Mouse (Mus musculus) erythroblast, embryonic 14.5 days (primary cell): ENCODE measurements around the gene Gm49368. TPM values are rescaled to one million over a fixed set of nuclear protein-coding genes. Genes with fewer than 3 reads are reported as not detected.

Experiments used
- H3K27me3 ChIP-seq: 2 replicates; pipeline ENCODE4 v1.6.1; 2012; ENCODE audit warnings: inconsistent platforms; ENCODE audit not compliant: control insufficient read depth
- H3K36me3 ChIP-seq: 2 replicates; pipeline ENCODE4 v1.6.1; 2012; ENCODE audit warnings: mild to moderate bottlenecking, inconsistent platforms; ENCODE audit not compliant: control insufficient read depth
- H3K4me1 ChIP-seq: 2 replicates; pipeline ENCODE4 v1.6.1; 2012; ENCODE audit warnings: inconsistent platforms; ENCODE audit not compliant: control insufficient read depth
- H3K4me3 ChIP-seq: replicated peaks from 2 replicates; pipeline ENCODE3; 2012; ENCODE audit warnings: moderate library complexity, mild to moderate bottlenecking, inconsistent platforms
- H3K9me3 ChIP-seq: 2 replicates; pipeline ENCODE4 v1.6.1; 2012; ENCODE audit warnings: low read length, inconsistent platforms, mixed read lengths; ENCODE audit not compliant: control insufficient read depth
- GATA1 ChIP-seq: IDR thresholded peaks from 2 replicates; pipeline ENCODE4 v1.6.1; 2012; ENCODE audit warnings: low read length, inconsistent platforms, mixed read lengths
- TAL1 ChIP-seq: IDR thresholded peaks from 3 replicates; pipeline ENCODE4 v1.6.1; 2012; ENCODE audit warnings: low read length, inconsistent platforms, mixed read lengths
- polyA plus RNA-seq: library from polyadenylated mRNA; stranded (reverse); fragments of >175 nt; gene quantifications from 2 replicates; pipeline ENCODE4 v1.2.3, GENCODE M21; 2012

Gm49368 gene
- polyA plus RNA-seq, 1 experiment = not detected

DNA sequence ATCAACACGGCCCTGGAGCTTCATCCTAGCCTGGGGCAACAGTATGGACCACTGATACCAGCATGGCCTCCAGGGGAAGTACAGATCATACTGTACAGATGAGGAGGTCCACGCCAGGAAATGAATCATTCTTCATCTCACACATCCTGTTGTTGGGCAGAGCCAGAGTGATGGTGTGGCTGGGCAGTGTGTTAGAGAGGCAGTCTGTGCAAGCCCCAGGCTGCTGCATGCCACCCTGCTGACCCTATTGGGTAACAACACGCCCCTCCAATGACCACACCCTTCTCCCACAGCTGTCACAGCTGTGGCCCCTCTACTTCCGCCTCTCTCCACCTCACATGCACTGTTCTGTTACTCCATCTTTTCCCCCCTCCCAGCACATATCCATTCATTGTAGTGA is 11.7 kb upstream of the Gm49368 start:
- no peaks in the 10 kb centered on the region for H3K9me3 ChIP-seq
- TF ChIP-seq TAL1 = no peak
- H3K4me3 ChIP-seq = no peak overlapping the region
- H3K36me3 ChIP-seq = no peaks in the 10 kb centered on the region
- H3K27me3 ChIP-seq = no peaks in the 10 kb centered on the region
- peaks cover 7% of the 10 kb centered on the region for H3K4me1 ChIP-seq

- Histone ChIP-seq H3K4me1 (peaks cover 7% of the 10 kb centered on the region), H3K4me3 (no peak overlapping the region), H3K27me3 (no peaks in the 10 kb centered on the region), H3K9me3 (no peaks in the 10 kb centered on the region), H3K36me3 (no peaks in the 10 kb centered on the region)
- no peak for TF ChIP-seq GATA1
- no peak for TF ChIP-seq TAL1
Observed at GRCm38 (mm10) chr7:128053061-128053460, 9.4 kb upstream of the Gm49368 start.

DNA sequence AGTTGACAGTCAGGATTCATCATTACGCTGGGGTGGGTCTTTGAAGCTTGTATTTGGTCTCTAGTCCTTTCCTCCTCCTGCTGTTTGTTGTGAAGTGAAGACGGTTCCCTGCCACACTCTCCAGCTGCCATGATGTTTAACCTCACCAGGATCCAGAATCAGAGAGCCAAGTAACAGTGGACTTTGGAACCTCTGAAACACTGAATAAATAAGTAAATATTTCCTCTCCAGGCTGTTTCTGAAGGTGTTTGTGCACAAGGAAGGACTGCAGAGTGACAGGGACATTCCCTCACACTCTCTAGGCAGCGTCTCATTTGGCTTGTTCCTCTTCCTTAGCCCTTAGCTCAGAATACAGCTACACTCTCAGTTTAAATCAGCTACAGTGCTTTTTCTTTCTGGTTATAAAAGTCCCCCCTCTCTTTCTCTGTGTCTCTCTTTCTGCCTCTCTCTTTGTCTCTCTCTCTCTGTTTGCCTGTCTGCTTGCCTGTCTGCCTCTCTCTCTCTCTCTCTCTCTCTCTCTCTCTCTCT is 5.5 kb upstream of the Gm49368 start:
- Histone ChIP-seq H3K9me3 (no peaks in the 10 kb centered on the region), H3K36me3 (no peaks in the 10 kb centered on the region), H3K27me3 (no peaks in the 10 kb centered on the region), H3K4me1 (no peaks in the 10 kb centered on the region), H3K4me3 (no peak overlapping the region)
- no peak for TF ChIP-seq GATA1
- TF ChIP-seq TAL1 = no peak

- Histone ChIP-seq H3K36me3 (no peaks in the 10 kb centered on the region), H3K4me3 (no peak overlapping the region), H3K9me3 (no peaks in the 10 kb centered on the region), H3K4me1 (no peaks in the 10 kb centered on the region), H3K27me3 (no peaks in the 10 kb centered on the region)
- TF ChIP-seq GATA1 (no peak), TAL1 (no peak)
Observed at GRCm38 (mm10) chr7:128057860-128058259, 4.6 kb upstream of the Gm49368 start.

DNA sequence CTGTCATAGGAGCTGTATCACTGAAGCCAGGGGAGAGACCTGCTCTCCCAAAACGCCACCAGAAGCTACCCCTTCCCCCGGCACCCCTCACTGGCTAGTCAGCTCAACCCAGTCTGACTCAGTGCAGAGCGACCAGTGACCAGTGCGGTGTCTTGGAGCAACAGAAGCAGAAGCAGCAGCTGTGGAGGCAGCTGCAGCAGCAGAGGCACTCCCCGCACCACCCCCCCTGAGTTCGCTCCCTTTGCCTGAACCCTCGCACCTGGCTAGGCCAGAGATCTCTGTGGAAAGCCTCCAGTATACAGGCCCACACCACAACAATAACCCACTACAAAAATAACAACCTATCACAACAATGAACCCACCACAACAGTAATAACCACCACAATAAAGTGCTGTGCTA is 3.9 kb upstream of the Gm49368 start:
- TF ChIP-seq GATA1 (no peak), TAL1 (no peak)
- H3K4me3 ChIP-seq = no peak overlapping the region
- no peaks in the 10 kb centered on the region for H3K27me3 ChIP-seq
- H3K9me3 ChIP-seq = no peaks in the 10 kb centered on the region
- no peaks in the 10 kb centered on the region for H3K4me1 ChIP-seq
- no peaks in the 10 kb centered on the region for H3K36me3 ChIP-seq

DNA sequence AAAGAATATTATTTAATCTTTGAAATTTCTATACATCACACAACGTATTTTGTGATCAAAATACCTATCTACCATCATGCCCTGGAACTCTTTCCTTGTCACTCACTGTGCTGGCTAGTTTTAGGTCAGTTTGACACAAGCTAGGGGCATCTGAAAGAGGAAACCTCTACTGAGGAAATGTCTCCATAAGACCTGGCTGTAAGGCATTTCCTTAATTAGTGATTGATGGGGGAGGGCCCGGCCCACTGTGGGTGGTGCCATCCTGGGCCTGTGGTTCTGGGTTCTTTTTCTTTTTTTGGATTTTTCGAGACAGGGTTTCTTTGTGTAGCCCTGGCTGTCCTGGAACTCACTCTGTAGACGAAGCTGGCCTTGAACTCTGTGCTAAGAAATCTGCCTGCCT is 3.4 kb upstream of the Gm49368 start:
- TF ChIP-seq TAL1 (no peak), GATA1 (no peak)
- Histone ChIP-seq H3K36me3 (no peaks in the 10 kb centered on the region), H3K9me3 (no peaks in the 10 kb centered on the region), H3K4me1 (no peaks in the 10 kb centered on the region), H3K27me3 (no peaks in the 10 kb centered on the region), H3K4me3 (no peak overlapping the region)

GRCm38 (mm10) chr7:128063211-128063781 is 813 bp downstream of the Gm49368 start:
- TF ChIP-seq TAL1 (no peak), GATA1 (no peak)
- Histone ChIP-seq H3K4me1 (no peaks in the 10 kb centered on the region), H3K9me3 (no peaks in the 10 kb centered on the region), H3K36me3 (no peaks in the 10 kb centered on the region), H3K4me3 (no peak overlapping the region), H3K27me3 (no peaks in the 10 kb centered on the region)

DNA sequence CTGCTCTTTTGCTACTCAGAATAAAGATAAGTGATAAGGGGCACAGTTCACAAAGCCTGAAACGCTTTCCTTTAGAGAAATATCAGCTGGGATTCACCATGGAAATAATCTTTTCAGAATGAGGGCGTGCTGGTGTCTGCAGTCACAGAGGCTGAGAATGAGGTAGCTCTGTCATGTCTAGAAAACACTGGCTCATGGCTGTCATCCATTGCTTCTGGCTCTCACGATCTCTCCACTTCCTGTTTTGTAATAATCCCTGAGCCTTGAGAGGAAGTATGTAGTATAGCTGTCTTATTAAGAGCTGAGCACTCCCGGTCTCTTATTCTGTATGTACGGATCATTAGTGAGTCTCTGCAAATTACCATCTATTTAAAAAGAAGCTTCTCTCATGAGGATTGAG is 3.1 kb downstream of the Gm49368 start:
- no peaks in the 10 kb centered on the region for H3K9me3 ChIP-seq
- H3K27me3 ChIP-seq = no peaks in the 10 kb centered on the region
- H3K4me3 ChIP-seq = no peak overlapping the region
- no peaks in the 10 kb centered on the region for H3K4me1 ChIP-seq
- TF ChIP-seq TAL1 (no peak), GATA1 (no peak)
- H3K36me3 ChIP-seq = no peaks in the 10 kb centered on the region

GRCm38 (mm10) chr7:128067847-128068246 is 5.4 kb downstream of the Gm49368 start:
- no peaks in the 10 kb centered on the region for H3K4me1 ChIP-seq
- H3K9me3 ChIP-seq = no peaks in the 10 kb centered on the region
- no peaks in the 10 kb centered on the region for H3K36me3 ChIP-seq
- TF ChIP-seq GATA1 = no peak
- no peak for TF ChIP-seq TAL1
- no peaks in the 10 kb centered on the region for H3K27me3 ChIP-seq
- H3K4me3 ChIP-seq = no peak overlapping the region

- Histone ChIP-seq H3K36me3 (no peaks in the 10 kb centered on the region), H3K4me3 (no peak overlapping the region), H3K4me1 (no peaks in the 10 kb centered on the region), H3K9me3 (no peaks in the 10 kb centered on the region), H3K27me3 (no peaks in the 10 kb centered on the region)
- TF ChIP-seq GATA1 (no peak), TAL1 (no peak)
Observed at GRCm38 (mm10) chr7:128069844-128070243, 7.4 kb downstream of the Gm49368 start.
